Mouse (Mus musculus): ENCODE data around the gene Rgl2.

Rgl2 gene

DNA sequence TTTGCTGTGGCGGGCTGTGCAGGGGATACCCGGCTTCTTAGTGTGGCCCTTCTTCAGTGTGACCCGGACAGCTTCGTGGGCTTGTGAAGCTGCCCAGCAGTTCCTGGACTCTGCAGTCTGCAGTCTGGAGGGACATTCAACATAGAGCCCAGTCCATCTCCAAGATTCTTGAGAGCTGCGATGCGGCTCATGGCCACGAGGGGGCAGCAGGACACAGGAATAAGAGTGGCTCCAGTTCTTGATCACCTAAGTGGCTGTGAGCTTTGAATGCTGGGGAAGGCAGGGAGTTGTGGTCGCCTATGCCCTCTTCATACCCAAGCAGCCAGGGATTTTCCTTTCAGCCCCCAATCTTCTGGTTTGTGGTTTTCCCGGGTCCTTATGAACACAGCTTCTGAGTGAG, 39.1 kb downstream of the Rgl2 start:
- DNase-seq (ENCODE audit: low read depth, low spot score): peak; percentile 87

DNA sequence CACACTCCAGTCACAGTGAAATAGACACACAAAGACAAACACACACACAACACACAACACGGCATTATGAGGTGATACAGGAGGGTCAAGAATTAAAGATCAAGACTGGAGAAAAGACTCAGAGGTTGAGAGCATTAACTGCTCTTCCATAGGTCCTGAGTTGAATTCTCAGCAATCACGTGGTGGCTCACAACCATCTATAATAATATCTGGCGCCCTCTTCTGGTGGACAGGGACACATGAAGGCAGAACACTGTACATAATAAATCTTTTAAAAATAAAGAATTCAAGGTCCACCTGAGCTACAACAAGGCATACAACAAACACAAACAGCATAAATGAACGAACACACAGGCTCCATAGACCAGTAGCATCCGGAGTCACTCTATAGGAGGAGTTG, 39.6 kb downstream of the Rgl2 start:
- DNase-seq (ENCODE audit: low read depth, low spot score): peak; percentile 81

DNA sequence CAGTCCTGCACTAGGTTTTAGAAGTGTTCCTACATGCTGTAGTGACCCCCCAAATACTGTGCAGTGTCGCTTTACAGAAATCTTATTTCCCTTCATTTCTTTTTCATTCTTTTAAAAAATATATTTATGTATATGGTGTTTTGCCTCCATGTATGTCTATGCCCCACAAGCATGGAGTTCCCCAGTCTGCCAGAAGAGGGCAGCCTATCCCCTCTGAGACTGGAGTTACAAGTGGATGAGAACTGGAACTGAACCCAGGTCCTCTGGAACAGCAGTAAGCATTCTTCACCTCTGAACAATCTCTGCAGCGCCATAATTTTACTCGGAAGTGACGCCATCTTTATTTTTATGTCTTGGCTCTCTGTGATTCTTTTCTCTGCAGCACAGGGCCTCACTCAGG, 40.1 kb downstream of the Rgl2 start:
- peak; percentile 42 for DNase-seq (ENCODE audit: low read depth, low spot score)

DNA sequence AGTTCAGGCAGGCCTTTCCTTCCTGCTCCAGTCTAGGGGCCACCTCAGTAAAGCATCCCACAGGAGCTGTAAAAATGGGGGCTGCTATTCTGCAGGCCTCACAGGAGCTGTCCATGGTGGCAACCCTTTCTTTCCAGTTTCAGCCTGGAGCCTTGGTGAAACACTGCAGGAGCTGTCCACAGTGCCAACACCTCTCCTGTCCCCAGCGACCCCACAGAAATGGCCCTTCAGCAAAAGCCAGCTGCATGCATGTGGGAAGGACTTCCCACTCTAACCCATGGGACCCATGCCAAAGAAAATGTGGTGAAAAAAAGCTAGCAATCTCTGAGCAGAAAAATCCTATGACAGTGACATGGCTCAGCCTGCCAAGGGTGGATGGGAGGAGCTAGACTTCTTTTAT, 43.3 kb downstream of the Rgl2 start:
- DNase-seq (ENCODE audit: low read depth, low spot score): no peak

DNA sequence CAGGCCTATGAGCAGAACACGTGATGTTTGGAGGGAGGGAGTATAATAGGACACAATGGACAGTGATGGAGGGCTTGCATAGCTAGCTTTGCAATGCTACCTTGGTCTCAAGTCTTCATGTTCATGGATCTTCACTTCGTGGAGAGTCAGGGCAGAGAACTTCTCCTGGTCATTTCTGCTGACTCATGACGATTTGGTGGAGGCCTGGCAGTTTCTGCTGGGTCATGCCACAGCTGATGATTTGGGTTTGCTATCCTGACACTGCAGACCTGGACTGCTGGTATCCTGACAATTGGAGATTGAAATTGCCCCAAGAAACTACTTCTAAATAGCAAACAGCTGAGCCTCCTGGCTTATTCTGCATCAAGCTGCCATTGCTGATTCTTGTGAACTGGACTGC, 44.2 kb downstream of the Rgl2 start:
- DNase-seq (ENCODE audit: low read depth, low spot score): no peak

DNA sequence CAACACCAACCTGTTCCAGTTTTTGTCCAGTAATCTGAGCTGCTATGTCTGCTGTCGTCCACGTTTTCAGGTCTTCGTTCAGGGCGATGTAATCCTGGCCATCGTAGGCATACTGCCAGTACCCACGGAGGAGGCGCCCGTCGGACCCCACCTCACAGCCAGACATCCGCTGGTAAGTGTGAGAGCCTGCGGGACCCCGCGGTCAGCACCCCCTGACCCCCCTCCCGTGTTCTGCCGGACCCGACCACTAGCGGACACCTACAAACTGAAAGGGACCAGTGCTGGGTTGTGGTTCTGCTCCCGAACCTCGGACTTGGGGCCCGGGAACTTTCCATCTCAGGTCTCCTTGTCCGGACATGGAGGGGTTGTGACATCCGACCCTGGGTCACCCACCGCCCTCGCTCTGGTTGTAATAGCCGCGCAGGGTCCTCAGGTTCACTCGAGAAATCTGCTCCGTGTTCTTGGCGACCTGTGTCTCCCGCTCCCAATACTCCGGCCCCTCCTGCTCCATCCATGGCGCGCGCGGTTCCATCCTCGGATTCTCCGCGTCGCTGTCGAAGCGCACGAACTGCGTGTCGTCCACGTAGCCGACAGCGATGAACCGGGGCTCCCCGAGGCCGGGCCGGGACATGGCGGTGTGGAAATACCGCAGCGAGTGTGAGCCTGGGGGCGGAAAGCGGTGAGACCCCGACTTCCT, 48.7 kb downstream of the Rgl2 start:
- DNase-seq (ENCODE audit: low read depth, low spot score): peak; percentile 22

DNA sequence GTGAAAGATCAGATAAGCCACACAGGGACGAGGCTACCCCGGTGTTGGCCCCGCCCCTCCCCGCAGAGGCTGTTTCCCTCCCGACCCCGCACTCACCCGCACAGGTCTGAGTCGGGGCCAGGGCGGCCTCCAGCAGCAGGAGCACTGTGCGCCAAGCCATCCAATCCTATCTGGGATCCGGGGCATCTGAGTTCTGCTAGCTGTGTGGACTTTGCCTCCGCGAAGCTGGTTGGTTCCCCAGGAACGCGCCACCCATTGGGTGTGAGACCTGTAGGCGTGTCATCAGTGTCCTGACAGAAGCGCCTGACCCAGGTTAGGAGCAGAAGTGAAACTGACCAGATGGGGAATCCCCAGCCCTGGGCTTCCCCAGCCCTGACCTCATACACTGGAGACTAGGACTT, 49.3 kb downstream of the Rgl2 start:
- DNase-seq (ENCODE audit: low read depth, low spot score): peak; percentile 91

DNA sequence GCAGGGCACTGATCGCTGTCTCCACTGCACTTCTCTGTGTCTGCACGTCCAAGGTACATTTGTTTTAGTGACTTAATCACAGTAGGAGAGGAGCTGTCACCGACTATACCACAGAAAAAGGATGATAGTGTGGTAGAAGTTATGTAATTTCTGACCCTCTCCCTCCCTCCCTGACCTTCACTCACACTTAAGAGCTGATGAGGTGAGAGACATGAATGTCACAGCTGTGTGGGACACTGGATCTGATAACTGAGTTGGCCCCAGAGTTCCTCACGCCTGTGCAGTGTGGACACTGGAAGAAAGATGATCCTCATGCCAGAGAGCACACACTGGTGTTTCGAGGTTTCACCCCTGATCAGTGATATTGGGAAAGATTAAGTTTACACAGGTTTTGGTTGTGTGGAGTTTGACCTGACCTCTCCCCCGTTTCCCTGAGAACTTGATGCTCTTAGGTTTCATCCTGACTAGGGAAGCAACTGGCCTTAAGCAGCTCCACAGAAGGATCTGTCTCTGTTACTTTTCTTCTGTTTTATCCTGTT, 50.2 kb downstream of the Rgl2 start:
- no peak for DNase-seq (ENCODE audit: low read depth, low spot score)

DNA sequence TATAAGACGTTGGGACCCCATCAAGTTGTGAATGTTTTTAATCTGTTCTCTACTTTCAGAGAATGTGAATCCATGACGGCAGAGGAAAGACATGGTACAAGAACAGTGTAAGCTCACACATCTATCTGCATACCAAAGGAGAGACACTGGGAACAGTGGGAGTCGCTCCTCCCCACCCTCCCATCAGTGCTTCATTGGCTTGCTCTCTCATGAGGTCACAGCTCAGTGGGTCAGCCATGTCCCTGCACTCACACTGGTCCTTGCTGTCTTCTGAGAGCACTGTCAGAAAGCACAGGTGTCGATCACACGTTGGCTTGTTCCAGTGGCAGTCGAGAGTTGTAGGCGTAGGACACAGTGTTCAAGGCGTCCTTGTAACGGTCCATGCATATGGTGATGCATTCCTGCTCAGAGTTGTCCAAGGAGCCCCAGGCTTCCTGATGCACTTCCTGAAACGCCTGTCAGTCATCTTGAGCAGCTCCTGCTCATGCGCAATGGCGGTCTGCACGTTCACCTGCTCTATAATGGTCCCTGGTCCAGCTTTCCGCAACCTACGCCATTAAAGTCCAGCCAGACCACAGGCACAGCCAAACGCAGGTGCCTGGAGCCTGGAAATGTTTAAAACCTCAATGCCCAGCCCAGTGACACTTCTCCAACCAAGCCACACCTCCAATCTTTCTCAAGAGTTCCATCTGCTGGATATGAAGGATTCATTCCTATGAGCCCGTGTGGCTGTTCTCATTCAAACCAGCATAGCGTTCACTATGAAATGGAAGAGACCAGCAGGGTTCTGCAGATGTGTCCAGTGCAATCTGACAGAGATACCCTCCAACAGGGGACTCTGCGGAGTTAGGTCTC, 51.1 kb downstream of the Rgl2 start:
- no peak for DNase-seq (ENCODE audit: low read depth, low spot score)

DNA sequence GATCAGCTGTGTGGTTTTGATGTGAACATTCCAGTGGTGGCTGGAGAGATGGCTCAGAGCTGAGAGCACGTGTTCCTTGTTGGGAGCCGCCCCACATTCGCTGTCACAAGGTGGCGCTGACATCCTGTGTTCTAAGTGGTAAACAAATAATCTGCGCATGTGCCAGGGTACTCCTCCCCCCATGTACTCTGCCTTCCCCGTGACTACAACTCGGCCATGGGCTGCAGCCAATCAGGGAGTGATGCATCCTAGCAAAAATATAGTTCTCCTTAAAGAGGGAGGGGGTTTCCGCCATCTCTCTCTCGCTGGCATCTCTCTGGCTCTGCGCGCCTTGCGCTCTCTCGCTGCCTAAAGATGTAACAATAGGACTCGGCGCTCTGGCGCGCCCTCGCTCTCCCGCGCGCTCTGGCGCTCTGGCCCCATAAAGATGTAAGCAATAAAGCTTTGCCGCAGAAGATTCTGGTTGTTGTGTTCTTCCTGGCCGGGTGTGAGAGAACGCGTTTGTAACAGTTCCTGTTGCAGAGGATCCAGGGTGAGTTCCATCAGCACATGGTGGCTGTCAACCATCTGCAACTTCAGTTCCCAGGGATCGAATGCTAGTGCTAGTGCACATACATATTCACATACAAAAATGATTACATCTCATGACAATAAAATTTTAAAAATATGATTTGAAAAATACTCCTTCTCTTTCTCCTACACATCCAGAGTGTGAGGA, 52.0 kb downstream of the Rgl2 start:
- peak; percentile 98 for DNase-seq (ENCODE audit: low read depth, low spot score)

DNA sequence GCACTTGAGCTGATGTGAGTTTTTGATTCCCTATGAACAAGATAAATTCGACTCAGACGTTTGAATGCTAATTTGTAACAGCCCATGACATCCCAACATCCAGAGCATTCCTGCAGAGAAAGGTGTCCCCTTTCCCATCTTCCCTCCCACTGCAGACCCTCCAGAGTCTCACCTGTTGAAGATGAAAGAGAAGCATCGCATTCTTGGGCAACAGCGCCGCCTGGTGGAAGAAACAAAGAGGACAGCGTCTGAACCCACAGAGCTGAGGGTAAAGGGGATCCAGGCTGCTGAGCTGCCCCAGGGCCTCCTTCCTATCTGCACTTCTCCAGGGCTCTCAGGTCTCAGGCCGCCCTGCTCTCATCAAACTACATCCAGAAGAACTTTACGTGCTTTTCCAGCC, 52.8 kb downstream of the Rgl2 start:
- peak; percentile 75 for DNase-seq (ENCODE audit: low read depth, low spot score)

All from CD4-positive helper T cell, adult 2 months (primary cell).